Mouse (Mus musculus): ENCODE results near the gene Myo6. TPM values are rescaled to one million over a fixed set of nuclear protein-coding genes. Genes with fewer than 3 reads are reported as not detected.
A peak's percentile ranks its signal among the peaks of the same experiment; 100 is the strongest.

Gene Myo6
- polyA plus RNA-seq, 2 experiments = 1.8 to 2.3 TPM

GRCm38 (mm10) chr9:80333466-80333865 lies 168.6 kb downstream of the Myo6 start:
- H3K9ac ChIP-seq (replicated peaks) = no peak overlapping the region
- peaks cover 0 to 2% of the 10 kb centered on the region in 2 experiments; a peak in 2 of 4 replicates for H3K4me1 ChIP-seq (replicated peaks; ENCODE audit: control insufficient read depth in 2 of 2, insufficient read depth in 2 of 2, low read length in 1 of 2)
- no peak overlapping the region for H3K4me3 ChIP-seq (ENCODE audit: insufficient read depth in 1 of 2, low read depth in 2 of 2, low read length in 2 of 2)
- no peaks in the 10 kb centered on the region for H3K27me3 ChIP-seq (ENCODE audit: control insufficient read depth, insufficient read depth, low read length)
- H3K9me3 ChIP-seq (ENCODE audit: control insufficient read depth, low read length) = no peaks in the 10 kb centered on the region
- ATAC-seq (ENCODE audit: insufficient read depth) (no peak), DNase-seq (ENCODE audit: low read depth in 3 of 3, low spot score in 3 of 3) (no peak)
- WGBS (ENCODE audit: insufficient replicate concordance) = 60% methylated on average over 8 of the region's 8 CpGs
- H3K36me3 ChIP-seq (replicated peaks; ENCODE audit: control insufficient read depth, insufficient read depth, low read depth) = no peaks in the 10 kb centered on the region
- H3K4me2 ChIP-seq (ENCODE audit: low read depth) = no peak overlapping the region
- H3K27ac ChIP-seq = no peak overlapping the region
- TF ChIP-seq EP300 (IDR thresholded peaks at IDR 0.05; ENCODE audit: low read depth) = no peak
- no peak for TF ChIP-seq CTCF (IDR thresholded peaks at IDR 0.05; ENCODE audit: low read depth)

GRCm38 (mm10) chr9:80333998-80334605 lies 169.3 kb downstream of the Myo6 start:
- TF ChIP-seq CTCF (IDR thresholded peaks at IDR 0.05; ENCODE audit: low read depth) (no peak), EP300 (IDR thresholded peaks at IDR 0.05; ENCODE audit: low read depth) (no peak)
- Histone ChIP-seq H3K27me3 (ENCODE audit: control insufficient read depth, insufficient read depth, low read length) (no peaks in the 10 kb centered on the region), H3K9me3 (ENCODE audit: control insufficient read depth, low read length) (no peaks in the 10 kb centered on the region), H3K4me3 (ENCODE audit: insufficient read depth in 1 of 2, low read depth in 2 of 2, low read length in 2 of 2) (no peak overlapping the region), H3K27ac (no peak overlapping the region), H3K9ac (replicated peaks) (no peak overlapping the region), H3K4me1 (replicated peaks; ENCODE audit: control insufficient read depth in 2 of 2, insufficient read depth in 2 of 2, low read length in 1 of 2) (peaks cover 0 to 2% of the 10 kb centered on the region in 2 experiments; a peak in 2 of 4 replicates), H3K36me3 (replicated peaks; ENCODE audit: control insufficient read depth, insufficient read depth, low read depth) (no peaks in the 10 kb centered on the region), H3K4me2 (ENCODE audit: low read depth) (no peak overlapping the region)
- ATAC-seq (ENCODE audit: insufficient read depth) (no peak), DNase-seq (ENCODE audit: low read depth in 3 of 3, low spot score in 3 of 3) (no peak)
- 70% methylated on average over 14 of the region's 14 CpGs for WGBS (ENCODE audit: insufficient replicate concordance)

DNA sequence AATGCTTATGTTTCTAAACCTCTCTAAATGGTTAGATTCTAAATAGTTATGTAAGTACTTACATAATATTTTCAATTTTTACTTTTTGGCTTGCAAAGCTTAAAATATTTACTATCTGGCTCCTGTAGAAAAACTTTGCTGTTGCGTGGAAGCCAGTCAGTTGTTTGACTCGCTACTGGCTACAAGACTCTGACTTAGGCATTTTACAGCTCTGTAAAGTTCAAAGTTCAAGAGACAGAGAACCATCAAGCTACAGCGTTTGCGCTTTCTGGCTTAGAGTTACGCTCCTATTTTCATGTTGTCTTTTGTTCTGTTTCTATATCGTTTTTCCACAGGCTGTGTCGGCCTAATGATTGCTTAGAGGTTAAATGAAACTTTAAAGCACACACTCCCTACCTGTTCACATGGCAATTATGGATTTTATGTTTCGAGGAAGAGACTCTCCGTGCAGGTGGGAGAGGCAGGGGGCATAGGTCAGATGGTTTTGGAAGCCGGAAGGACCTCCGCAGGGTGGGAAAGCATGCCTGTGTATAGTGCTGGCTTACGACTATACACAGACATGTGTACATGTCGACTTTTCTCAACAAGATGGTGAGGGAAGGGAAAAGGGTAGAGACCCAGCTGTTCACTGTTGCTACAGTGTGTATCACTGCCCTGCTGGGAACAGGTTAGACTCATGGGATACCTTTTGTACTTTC lies 171.0 kb downstream of the Myo6 start:
- 70% methylated on average over 13 of the region's 13 CpGs for WGBS (ENCODE audit: insufficient replicate concordance)
- ATAC-seq (ENCODE audit: insufficient read depth) (no peak), DNase-seq (ENCODE audit: low read depth in 3 of 3, low spot score in 3 of 3) (no peak)
- H3K9me3 ChIP-seq (ENCODE audit: control insufficient read depth, low read length) = no peaks in the 10 kb centered on the region
- H3K4me1 ChIP-seq (replicated peaks; ENCODE audit: control insufficient read depth in 2 of 2, insufficient read depth in 2 of 2, low read length in 1 of 2) = peaks cover 0 to 2% of the 10 kb centered on the region in 2 experiments; a peak in 2 of 4 replicates
- H3K9ac ChIP-seq (replicated peaks) = no peak overlapping the region
- TF ChIP-seq CTCF (IDR thresholded peaks at IDR 0.05; ENCODE audit: low read depth) (no peak), EP300 (IDR thresholded peaks at IDR 0.05; ENCODE audit: low read depth) (no peak)
- H3K27me3 ChIP-seq (ENCODE audit: control insufficient read depth, insufficient read depth, low read length) = no peaks in the 10 kb centered on the region
- no peaks in the 10 kb centered on the region for H3K36me3 ChIP-seq (replicated peaks; ENCODE audit: control insufficient read depth, insufficient read depth, low read depth)
- no peak overlapping the region for H3K4me3 ChIP-seq (ENCODE audit: insufficient read depth in 1 of 2, low read depth in 2 of 2, low read length in 2 of 2)
- H3K27ac ChIP-seq = no peak overlapping the region
- H3K4me2 ChIP-seq (ENCODE audit: low read depth) = peak overlapping the region; percentile 13; the same call in 1 of the 2 replicates

DNA sequence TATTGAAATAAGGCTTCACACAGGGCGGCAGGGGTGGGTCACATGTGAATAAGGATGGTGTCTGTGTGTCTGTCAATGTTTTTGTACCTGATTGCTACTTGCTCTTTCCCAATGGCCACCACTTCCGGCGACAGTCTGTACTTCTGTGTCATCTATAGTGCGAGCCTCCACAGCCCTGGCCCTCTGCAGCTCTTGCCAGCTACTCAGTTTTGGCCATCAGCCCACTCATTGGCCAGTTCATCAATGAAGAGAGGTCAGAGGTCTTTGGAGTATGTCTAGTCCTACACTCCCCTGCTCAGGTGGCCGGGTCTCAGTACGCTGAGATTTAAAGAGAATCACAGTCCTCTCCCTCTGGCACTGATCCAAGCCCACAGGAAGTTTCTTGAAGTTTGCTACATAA lies 173.2 kb downstream of the Myo6 start:
- no peaks in the 10 kb centered on the region for H3K27me3 ChIP-seq (ENCODE audit: control insufficient read depth, insufficient read depth, low read length)
- no peak overlapping the region for H3K4me2 ChIP-seq (ENCODE audit: low read depth)
- ATAC-seq (ENCODE audit: insufficient read depth) (no peak), DNase-seq (ENCODE audit: low read depth in 3 of 3, low spot score in 3 of 3) (no peak)
- TF ChIP-seq CTCF (IDR thresholded peaks at IDR 0.05; ENCODE audit: low read depth) (no peak), EP300 (IDR thresholded peaks at IDR 0.05; ENCODE audit: low read depth) (no peak)
- H3K4me3 ChIP-seq (ENCODE audit: insufficient read depth in 1 of 2, low read depth in 2 of 2, low read length in 2 of 2) = no peak overlapping the region
- no peak overlapping the region for H3K9ac ChIP-seq (replicated peaks)
- no peaks in the 10 kb centered on the region for H3K36me3 ChIP-seq (replicated peaks; ENCODE audit: control insufficient read depth, insufficient read depth, low read depth)
- H3K9me3 ChIP-seq (ENCODE audit: control insufficient read depth, low read length) = no peaks in the 10 kb centered on the region
- H3K27ac ChIP-seq = no peak overlapping the region
- 54% methylated on average over 6 of the region's 6 CpGs for WGBS (ENCODE audit: insufficient replicate concordance)
- peaks cover 0 to 2% of the 10 kb centered on the region in 2 experiments; a peak in 2 of 4 replicates for H3K4me1 ChIP-seq (replicated peaks; ENCODE audit: control insufficient read depth in 2 of 2, insufficient read depth in 2 of 2, low read length in 1 of 2)

- peaks cover 0 to 1% of the 10 kb centered on the region in 2 experiments; a peak in 2 of 4 replicates for H3K4me1 ChIP-seq (replicated peaks; ENCODE audit: control insufficient read depth in 2 of 2, insufficient read depth in 2 of 2, low read length in 1 of 2)
- no peak for TF ChIP-seq CTCF (IDR thresholded peaks at IDR 0.05; ENCODE audit: low read depth)
- TF ChIP-seq EP300 (IDR thresholded peaks at IDR 0.05; ENCODE audit: low read depth) = no peak
- no peak overlapping the region for H3K27ac ChIP-seq
- no peaks in the 10 kb centered on the region for H3K27me3 ChIP-seq (ENCODE audit: control insufficient read depth, insufficient read depth, low read length)
- no peak overlapping the region for H3K4me2 ChIP-seq (ENCODE audit: low read depth)
- H3K9me3 ChIP-seq (ENCODE audit: control insufficient read depth, low read length) = no peaks in the 10 kb centered on the region
- no peak for ATAC-seq (ENCODE audit: insufficient read depth)
- no peak overlapping the region for H3K4me3 ChIP-seq (ENCODE audit: insufficient read depth in 1 of 2, low read depth in 2 of 2, low read length in 2 of 2)
- 70% methylated on average over 1 of the region's 1 CpGs for WGBS (ENCODE audit: insufficient replicate concordance)
- no peak for DNase-seq (ENCODE audit: low read depth in 3 of 3, low spot score in 3 of 3)
- H3K36me3 ChIP-seq (replicated peaks; ENCODE audit: control insufficient read depth, insufficient read depth, low read depth) = no peaks in the 10 kb centered on the region
- no peak overlapping the region for H3K9ac ChIP-seq (replicated peaks)
Measured at GRCm38 (mm10) chr9:80340927-80341326, 176.1 kb downstream of the Myo6 start.

Measured in liver, embryonic 14.5 days (tissue).